Mouse (Mus musculus) CH12.LX (cell line): ENCODE results near the gene Ube2ql1.

ENCODE experiments used
- CTCF ChIP-seq, 2 experiments: IDR thresholded peaks in 1 of 2; conservative IDR thresholded peaks in 1 of 2; 2 replicates each; pipeline ENCODE4 v1.5.1; 2011 to 2012; ENCODE audit warnings: low read depth in 2 of 2, low read length in 2 of 2, improper control_type of control experiment in 1 of 2, inconsistent platforms in 1 of 2, mild to moderate bottlenecking in 1 of 2, moderate library complexity in 1 of 2
- E2F4 ChIP-seq: IDR thresholded peaks from 2 replicates; pipeline ENCODE4 v1.6.1; 2011; ENCODE audit warnings: low read depth, low read length, improper control_type of control experiment; ENCODE audit not compliant: insufficient replicate concordance
- EP300 ChIP-seq: IDR thresholded peaks from 2 replicates; pipeline ENCODE4 v1.6.1; 2011; ENCODE audit warnings: low read length, improper control_type of control experiment
- GABPA ChIP-seq: IDR thresholded peaks from 2 replicates; pipeline ENCODE4 v1.6.1; 2012; ENCODE audit warnings: low read depth, low read length, improper control_type of control experiment, inconsistent platforms; ENCODE audit not compliant: insufficient replicate concordance
- MYC ChIP-seq: IDR thresholded peaks from 2 replicates; pipeline ENCODE4 v1.6.1; 2011; ENCODE audit warnings: low read depth, mild to moderate bottlenecking, improper control_type of control experiment, low read length
- POLR2A ChIP-seq: IDR thresholded peaks from 2 replicates; pipeline ENCODE4 v1.6.1; 2011; ENCODE audit warnings: low read depth, mild to moderate bottlenecking, improper control_type of control experiment, low read length
- UBTF ChIP-seq: IDR thresholded peaks from 2 replicates; pipeline ENCODE4 v1.6.1; 2012; ENCODE audit warnings: low read depth, mild to moderate bottlenecking, inconsistent platforms, low read length, improper control_type of control experiment, moderate library complexity

GRCm38 (mm10) chr13:69772358-69772757, 32.7 kb upstream of the Ube2ql1 start:
- no peak for TF ChIP-seq CTCF (conservative IDR thresholded peaks at IDR 0.05 in 1 of 2, IDR thresholded peaks at IDR 0.05 in 1 of 2; ENCODE audit: low read depth in 2 of 2, low read length in 2 of 2)
- no peak for TF ChIP-seq GABPA
- no peak for TF ChIP-seq POLR2A
- TF ChIP-seq E2F4, result no peak
- no peak for TF ChIP-seq MYC
- TF ChIP-seq UBTF, result no peak
- TF ChIP-seq EP300, result no peak
